Comparison of ENCODE assay signal across 16 mouse cellular contexts in the genomic region with DNA sequence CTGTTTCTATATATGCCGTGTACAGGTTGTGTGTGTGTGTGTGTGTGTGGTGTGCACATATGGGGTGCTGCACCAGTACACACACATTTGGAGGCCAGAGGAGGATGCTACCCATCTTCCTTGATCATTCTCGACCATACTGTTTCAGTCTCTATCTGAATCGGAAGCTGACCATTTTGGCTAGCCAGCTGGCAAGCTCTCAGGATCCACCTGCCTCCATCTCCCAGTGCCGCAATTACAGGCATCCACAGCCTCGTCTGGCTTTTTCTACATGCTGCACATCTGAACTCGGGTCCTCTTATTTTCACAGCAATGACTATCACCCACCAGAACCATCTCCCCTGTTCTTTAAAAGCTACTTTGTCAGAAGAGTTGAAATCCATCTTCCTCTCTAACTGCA.
"Had no signal": no experiment of that assay in that cellular context is flagged by ENCODE, and none has a peak within 500 bp of the region (broad histone marks: within the 10 kb centered on the region; RNA-seq: fewer than 3 reads in every experiment).

No protein-coding gene starts in this region.

- H3K4me1 ChIP-seq: liver, embryonic 15.5 days had no signal

- H3K4me3 ChIP-seq: kidney, embryonic 15.5 days; limb, embryonic 10.5 days; liver, embryonic 15.5 days; midbrain, embryonic 10.5 days; myocyte; neural tube, embryonic 15.5 days had no signal

- DNase-seq: kidney, adult 2 months; kidney, postnatal 14 days; lung, adult 2 months; lung, postnatal 4 days; midbrain, embryonic 14.5 days; right cerebral cortex, adult 18-20 months; right cerebral cortex, postnatal 25 days; thymus, adult 2 months; thymus, postnatal 25 days had no signal

- H3K27ac ChIP-seq: kidney, embryonic 15.5 days; limb, embryonic 10.5 days; liver, embryonic 15.5 days; midbrain, embryonic 10.5 days; neural tube, embryonic 15.5 days; stomach, postnatal 0 days had no signal
